Mouse (Mus musculus): ENCODE data around the gene Wfdc5.

DNA sequence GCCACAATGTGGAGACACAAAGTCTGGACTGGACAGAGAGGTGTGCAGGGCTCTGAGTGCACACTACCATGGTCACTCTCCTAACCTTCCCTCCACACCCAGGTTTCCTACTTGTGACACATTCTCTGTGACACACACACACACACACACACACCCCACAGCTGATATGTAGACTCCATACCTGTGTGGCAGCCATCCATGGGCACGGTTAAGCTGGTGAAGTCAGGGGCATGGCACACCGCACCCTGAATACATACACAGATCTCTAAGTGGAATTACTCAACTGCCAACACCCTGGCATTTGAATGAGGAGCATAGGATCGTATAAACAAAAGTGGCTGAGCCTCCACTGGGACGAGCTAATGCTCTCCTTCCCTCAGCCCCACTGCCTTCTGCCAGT, 1.8 kb downstream of the Wfdc5 start:
- TF ChIP-seq CTCF (IDR thresholded peaks at IDR 0.05; ENCODE audit: extremely low read depth, insufficient read length, insufficient replicate concordance, low read depth, low read length): no peak
- TF ChIP-seq POLR2A (IDR thresholded peaks at IDR 0.05; ENCODE audit: low read depth, low read length): no peak
